Mouse (Mus musculus): ENCODE measurements around the gene Tns1.

Tns1 gene

GRCm38 (mm10) chr1:73935442-73936080 lies 188.7 kb downstream of the Tns1 start:
- no peak for DNase-seq (ENCODE audit: low read depth, low spot score)

DNA sequence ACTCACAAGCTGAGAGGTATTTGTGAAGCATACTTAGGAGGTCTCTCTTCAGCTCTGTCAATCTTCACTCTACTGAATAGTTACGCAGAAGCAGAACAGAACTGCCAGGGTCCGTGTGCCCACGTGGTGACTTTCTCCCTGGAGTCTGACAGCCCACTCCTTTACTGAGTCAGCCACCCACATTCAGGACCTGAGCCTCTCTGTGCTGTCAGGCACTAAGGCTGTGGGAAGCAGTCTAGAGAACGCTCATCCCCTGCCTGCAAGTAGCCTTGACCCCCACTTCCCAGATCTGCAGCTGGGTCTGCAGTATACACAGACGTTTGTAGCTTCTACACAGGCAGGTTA lies 191.1 kb downstream of the Tns1 start:
- DNase-seq (ENCODE audit: low read depth, low spot score) = no peak

- DNase-seq (ENCODE audit: low read depth, low spot score) = no peak
Observed at GRCm38 (mm10) chr1:73932421-73933145, 191.7 kb downstream of the Tns1 start.

GRCm38 (mm10) chr1:73931851-73932250 lies 192.4 kb downstream of the Tns1 start:
- DNase-seq (ENCODE audit: low read depth, low spot score) = no peak

DNA sequence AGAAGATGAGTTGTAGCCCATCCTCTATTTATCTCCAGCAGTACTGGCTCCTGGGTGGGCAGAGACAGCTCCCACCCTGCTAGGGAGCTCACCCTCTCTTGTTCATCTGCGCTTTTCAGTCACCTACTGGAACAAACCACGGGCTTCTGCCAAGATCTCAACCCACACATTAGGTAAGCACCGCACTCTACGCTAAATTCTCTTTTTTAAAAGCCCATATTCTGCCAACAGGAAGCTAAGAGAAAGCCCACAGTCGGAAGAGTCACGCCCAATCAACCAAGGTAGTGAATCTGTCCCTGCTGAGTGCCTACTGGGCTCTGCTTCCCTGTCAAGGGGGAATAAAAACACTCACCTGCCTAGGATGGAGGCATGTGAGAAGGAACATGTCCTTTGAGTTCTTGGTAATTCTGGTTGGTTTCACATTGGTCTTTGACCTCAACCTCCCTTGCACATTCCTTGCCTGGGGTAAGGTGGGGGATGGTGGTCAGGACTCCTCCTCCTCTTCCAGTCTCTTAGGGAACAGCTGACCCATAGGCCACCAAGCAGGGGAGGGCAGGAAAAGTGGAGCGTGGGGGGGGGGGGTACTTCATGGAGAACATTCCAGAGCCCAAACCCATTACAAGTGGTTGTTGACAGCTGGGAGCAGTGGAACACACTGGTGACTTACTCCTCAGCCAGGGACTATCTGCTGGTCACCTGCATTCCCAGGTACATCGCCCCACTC lies 193.7 kb downstream of the Tns1 start:
- DNase-seq (ENCODE audit: low read depth, low spot score) = no peak

DNA sequence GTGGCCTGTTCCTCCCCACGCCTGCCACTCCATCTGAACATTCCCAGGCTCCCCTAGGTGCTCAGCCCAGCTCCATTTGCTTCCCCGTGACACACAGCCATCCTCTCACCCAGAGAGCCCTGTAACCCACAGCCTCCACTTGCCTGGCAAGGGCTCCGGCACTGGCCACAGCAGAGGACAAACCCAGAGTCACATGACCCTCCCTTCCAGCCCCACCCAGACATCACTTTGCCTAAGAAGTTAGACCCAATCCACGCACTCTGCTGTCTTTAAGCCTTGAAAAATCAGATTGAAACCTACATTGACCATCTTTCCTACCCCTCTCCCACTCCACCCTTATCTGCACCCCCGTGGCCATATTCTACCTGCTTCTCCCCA lies 194.3 kb downstream of the Tns1 start:
- no peak for DNase-seq (ENCODE audit: low read depth, low spot score)

DNA sequence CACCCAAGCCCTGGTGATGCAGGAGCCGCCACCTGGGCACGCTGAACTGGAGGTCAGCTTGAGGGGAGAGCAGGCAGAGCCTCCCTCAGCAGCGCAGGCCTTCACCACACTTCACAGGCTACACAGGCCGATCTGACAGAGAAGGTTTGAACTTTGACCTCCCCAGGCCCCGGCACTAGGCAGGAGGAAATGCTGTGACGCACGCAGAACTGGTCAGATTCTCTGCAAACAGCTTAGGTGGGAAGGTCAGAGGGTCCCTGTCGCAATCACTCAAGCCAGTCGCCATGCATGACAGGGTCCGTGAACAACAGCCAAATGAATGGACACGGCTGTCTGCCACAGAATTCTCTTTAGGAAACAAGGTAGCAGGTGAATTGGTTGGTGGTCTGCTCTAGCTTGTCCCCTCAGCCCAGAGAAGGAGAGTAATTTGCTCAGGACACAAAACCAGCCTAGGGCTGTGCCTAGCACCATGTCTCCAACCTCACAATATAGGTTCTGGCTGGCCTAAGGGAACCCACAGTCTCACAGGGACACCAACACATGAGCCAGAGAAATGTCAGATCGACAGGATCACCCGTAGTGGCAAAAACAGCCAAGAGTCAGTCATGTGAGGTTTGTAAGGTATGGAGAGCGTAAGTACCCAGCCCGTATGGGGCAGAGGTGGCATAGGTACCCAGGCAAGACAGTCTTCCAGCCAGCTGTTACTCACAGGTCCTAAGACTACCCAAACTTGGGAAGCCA lies 194.9 kb downstream of the Tns1 start:
- DNase-seq (ENCODE audit: low read depth, low spot score) = no peak

DNA sequence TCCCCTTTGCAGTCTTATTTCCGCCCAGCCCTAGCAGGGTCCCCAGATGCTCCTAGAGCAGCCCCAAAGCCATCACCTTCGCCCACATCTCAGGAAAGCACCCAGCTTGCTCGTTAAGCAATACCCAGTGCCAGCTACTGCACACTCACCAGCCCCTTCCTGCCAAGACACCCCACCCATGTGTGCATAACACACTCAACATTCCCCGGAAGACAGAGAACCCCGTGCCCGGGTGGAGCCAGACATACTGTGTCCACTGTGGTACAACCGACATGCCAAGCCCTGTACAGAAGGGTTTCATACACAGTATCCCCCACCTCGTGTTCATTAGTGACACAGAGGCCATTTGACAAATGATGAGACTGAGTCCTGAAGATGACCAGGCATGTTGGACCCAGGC lies 195.9 kb downstream of the Tns1 start:
- DNase-seq (ENCODE audit: low read depth, low spot score) = no peak

DNA sequence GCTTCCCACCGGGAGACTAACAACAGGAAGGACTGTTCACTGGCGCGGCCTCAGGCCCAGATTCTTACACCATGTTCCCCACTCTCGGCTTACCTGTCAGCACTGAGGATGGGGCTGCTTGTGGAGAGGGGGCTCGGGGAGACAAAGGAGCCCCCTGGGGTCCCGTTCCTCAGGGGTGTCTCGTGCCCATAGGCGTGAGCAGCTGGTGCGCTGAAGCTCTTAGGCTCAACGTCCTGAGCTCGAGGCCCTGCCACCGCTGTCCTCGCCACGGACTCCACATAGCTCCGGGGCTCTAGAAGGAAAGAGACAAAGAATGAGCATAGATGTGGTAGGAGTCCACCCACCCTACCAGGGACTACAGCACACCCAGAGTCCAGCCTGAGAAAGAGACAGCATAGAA lies 196.4 kb downstream of the Tns1 start:
- DNase-seq (ENCODE audit: low read depth, low spot score) = no peak

DNA sequence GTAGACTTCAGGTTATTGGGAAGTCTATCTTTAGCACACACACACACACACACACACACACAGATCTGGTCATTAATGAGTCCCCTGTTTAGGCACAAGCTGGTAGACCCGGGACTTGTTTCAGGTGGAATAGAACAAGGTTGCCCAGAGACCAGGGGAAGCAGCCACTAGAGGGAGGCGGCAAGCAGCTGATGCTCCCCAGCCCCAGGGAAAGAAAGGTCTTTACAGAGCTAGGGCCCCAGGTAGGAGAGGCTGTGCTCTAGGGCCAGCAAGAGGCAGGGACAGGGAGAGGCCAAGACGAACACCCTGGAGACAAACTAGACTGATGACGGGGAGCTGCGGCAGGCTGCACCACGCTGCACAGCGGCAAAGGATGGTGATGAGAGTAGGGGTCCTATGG lies 198.0 kb downstream of the Tns1 start:
- DNase-seq (ENCODE audit: low read depth, low spot score) = no peak

- no peak for DNase-seq (ENCODE audit: low read depth, low spot score)
Observed at GRCm38 (mm10) chr1:73924871-73925610, 199.2 kb downstream of the Tns1 start.

DNA sequence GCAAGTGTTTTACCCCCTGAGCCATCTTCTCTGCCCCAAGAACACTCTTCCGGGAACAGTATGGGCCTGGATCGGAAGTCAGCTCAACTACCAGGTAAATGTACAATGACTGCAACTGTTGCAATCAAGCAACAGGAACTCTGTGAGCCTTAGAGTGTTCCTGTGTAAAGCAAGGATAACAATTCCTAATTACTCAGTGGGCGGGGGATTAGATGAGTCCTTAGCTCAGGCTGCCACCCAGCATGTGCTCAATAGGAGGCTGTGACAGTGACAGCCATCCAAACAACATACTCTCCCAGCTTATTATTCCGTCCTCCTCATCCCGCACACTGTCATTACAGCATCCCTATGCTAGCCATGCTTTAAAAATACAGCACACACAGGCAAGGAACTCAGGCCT lies 200.0 kb downstream of the Tns1 start:
- no peak for DNase-seq (ENCODE audit: low read depth, low spot score)

- DNase-seq (ENCODE audit: low read depth, low spot score) = no peak
Observed at GRCm38 (mm10) chr1:73923185-73923584, 201.1 kb downstream of the Tns1 start.

GRCm38 (mm10) chr1:73920701-73921100 lies 203.5 kb downstream of the Tns1 start:
- no peak for DNase-seq (ENCODE audit: low read depth, low spot score)

DNA sequence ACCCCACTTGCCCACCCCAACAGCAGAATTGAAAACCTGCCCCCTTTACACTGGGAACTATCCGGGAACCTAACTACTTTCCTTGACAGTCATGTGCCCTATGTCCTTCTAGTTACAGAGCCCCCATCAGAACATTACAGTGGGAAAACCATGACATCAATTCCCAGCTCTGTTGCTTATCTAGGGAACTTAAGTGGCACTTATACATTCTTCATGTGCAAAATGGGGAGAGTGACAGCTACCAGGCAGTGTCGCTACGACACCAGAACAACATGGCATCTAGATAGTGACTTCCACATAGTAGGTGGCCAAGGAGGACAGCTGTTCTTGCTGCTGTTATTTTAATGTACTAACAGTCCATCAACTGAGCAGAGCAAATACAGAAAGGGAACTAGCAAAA lies 204.3 kb downstream of the Tns1 start:
- no peak for DNase-seq (ENCODE audit: low read depth, low spot score)

- DNase-seq (ENCODE audit: low read depth, low spot score) = no peak
Observed at GRCm38 (mm10) chr1:73918001-73918400, 206.2 kb downstream of the Tns1 start.

- DNase-seq (ENCODE audit: low read depth, low spot score) = no peak
Observed at GRCm38 (mm10) chr1:73916298-73916697, 208.0 kb downstream of the Tns1 start.

- DNase-seq (ENCODE audit: low read depth, low spot score) = no peak
Observed at GRCm38 (mm10) chr1:73915218-73916070, 208.8 kb downstream of the Tns1 start.

DNA sequence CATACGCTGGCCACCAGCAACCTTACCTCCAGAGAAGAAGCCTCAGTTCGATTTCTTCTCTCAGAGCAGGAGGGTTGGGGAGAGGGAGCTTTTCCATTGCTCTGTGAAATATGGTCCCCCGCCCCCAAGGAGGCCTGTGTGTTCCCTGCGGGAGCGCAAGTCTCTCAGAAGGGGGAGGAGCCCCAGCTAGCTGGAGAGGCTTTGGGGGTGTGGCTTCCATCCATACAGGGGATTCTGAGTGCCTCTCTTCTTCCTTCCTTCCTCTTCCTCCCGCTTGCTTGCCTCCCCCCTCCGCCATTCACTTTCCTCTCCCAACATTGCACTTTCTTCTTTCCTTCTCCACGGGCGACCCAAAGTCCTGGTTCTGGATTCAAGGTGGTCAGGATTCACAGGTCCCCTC lies 210.2 kb downstream of the Tns1 start:
- no peak for DNase-seq (ENCODE audit: low read depth, low spot score)
